In genomic region chr2:93786175-93786574, GRCm38 (mm10) we compare ENCODE assay signal across 9 mouse cellular contexts. TPM values are rescaled to one million over a fixed set of nuclear protein-coding genes. Genes with fewer than 3 reads are reported as not detected.
DNase-seq lines count a peak whose midpoint lies in the region; ATAC-seq lines count a peak whose summit lies in the region.
"Had no signal": no experiment of that assay in that cellular context is flagged by ENCODE, and none has a peak within 500 bp of the region (broad histone marks: within the 10 kb centered on the region; RNA-seq: fewer than 3 reads in every experiment).

No protein-coding gene starts in this region.

- H3K9me3 ChIP-seq in heart, embryonic 10.5 days = no peaks in the 10 kb centered on the region
- no peaks in the 10 kb centered on the region for H3K9me3 ChIP-seq in forebrain, embryonic 15.5 days
- no peaks in the 10 kb centered on the region for H3K9me3 ChIP-seq in hindbrain, embryonic 15.5 days
- H3K9me3 ChIP-seq: G1E had no signal

- peak; percentile 74 for DNase-seq in heart, adult 8-10 months (ENCODE audit: low spot score)
- DNase-seq in heart, embryonic 10.5 days (ENCODE audit: low spot score) = no peak
- DNase-seq in left cerebral cortex, adult 11 months (ENCODE audit: low spot score) = peak; percentile 75
- DNase-seq in skeletal muscle tissue, adult 2 months (ENCODE audit: low read depth, low spot score) = peak; percentile 86

- no peak overlapping the region for H3K4me2 ChIP-seq in forebrain, embryonic 15.5 days (replicated peaks)
- no peak overlapping the region for H3K4me2 ChIP-seq in hindbrain, embryonic 15.5 days

- H3K36me3 ChIP-seq in heart, embryonic 10.5 days = peaks cover 15% of the 10 kb centered on the region
- H3K36me3 ChIP-seq in forebrain, embryonic 15.5 days = peaks cover 4% of the 10 kb centered on the region; the same call in 1 of the 2 replicates
- peaks cover 8% of the 10 kb centered on the region; the same call in 1 of the 2 replicates for H3K36me3 ChIP-seq in hindbrain, embryonic 15.5 days

- H3K4me1 ChIP-seq in heart, embryonic 10.5 days = peaks cover 18% of the 10 kb centered on the region
- peaks cover 23% of the 10 kb centered on the region for H3K4me1 ChIP-seq in forebrain, embryonic 15.5 days
- H3K4me1 ChIP-seq in hindbrain, embryonic 15.5 days (replicated peaks) = peaks cover 28% of the 10 kb centered on the region

- H3K27ac ChIP-seq in heart, embryonic 10.5 days = no peak overlapping the region
- no peak overlapping the region for H3K27ac ChIP-seq in forebrain, embryonic 15.5 days (replicated peaks)
- H3K27ac ChIP-seq in hindbrain, embryonic 15.5 days (replicated peaks) = no peak overlapping the region

- H3K4me3 ChIP-seq in heart, embryonic 10.5 days = no peak overlapping the region
- no peak overlapping the region for H3K4me3 ChIP-seq in forebrain, embryonic 15.5 days
- H3K4me3 ChIP-seq in hindbrain, embryonic 15.5 days = no peak overlapping the region

- WGBS in heart, embryonic 10.5 days = 52% methylated on average over 4 of the region's 4 CpGs
- WGBS in forebrain, embryonic 15.5 days = 46% methylated on average over 4 of the region's 4 CpGs
- 47% methylated on average over 4 of the region's 4 CpGs for WGBS in hindbrain, embryonic 15.5 days

- peak; percentile 32; the same call in 1 of the 2 replicates for ATAC-seq in cerebellum, adult (ENCODE audit: insufficient number of reproducible peaks, low FRiP score, low TSS enrichment)
- ATAC-seq in forebrain, embryonic 15.5 days (replicated peaks) = 0 out of 2 replicates have a peak, but pooled peaks have one; percentile 57
- ATAC-seq in hindbrain, embryonic 15.5 days (ENCODE audit: low FRiP score, low read depth) = peak; percentile 61
- ATAC-seq in megakaryocyte-erythroid progenitor cell, adult 5-6 weeks (replicated peaks; ENCODE audit: low FRiP score, low TSS enrichment, poor library complexity, severe bottlenecking) = 0 out of 2 replicates have a peak, but pooled peaks have one; percentile 48

- no peak overlapping the region for H3K9ac ChIP-seq in forebrain, embryonic 15.5 days (replicated peaks)
- H3K9ac ChIP-seq in hindbrain, embryonic 15.5 days = no peak overlapping the region

- no peaks in the 10 kb centered on the region for H3K27me3 ChIP-seq in heart, embryonic 10.5 days (ENCODE audit: insufficient read depth, poor library complexity, severe bottlenecking)
- no peaks in the 10 kb centered on the region for H3K27me3 ChIP-seq in forebrain, embryonic 15.5 days
- no peaks in the 10 kb centered on the region for H3K27me3 ChIP-seq in hindbrain, embryonic 15.5 days

RNA-seq across cellular contexts. Expression of gene Ext2, which starts 36.2 kb away (rescaled TPM):
- total RNA-seq in heart, adult 8-10 months (2022) = 10 to 100 TPM; 40.9 to 43.0 (median 42.0) TPM
- polyA plus RNA-seq in heart, embryonic 10.5 days (2016; fragmentation: Nextera tagmentation; extraction: Ambion mirVana) = 82.8 and 83.0 TPM in 2 replicates
- polyA plus RNA-seq in forebrain, embryonic 15.5 days (2015; fragmentation: Nextera tagmentation; extraction: Ambion mirVana) = 64.2 and 64.8 TPM in 2 replicates
- polyA plus RNA-seq in hindbrain, embryonic 15.5 days (2015; fragmentation: Nextera tagmentation; extraction: Ambion mirVana) = 70.1 and 75.1 TPM in 2 replicates
- total RNA-seq in megakaryocyte-erythroid progenitor cell, adult 5-6 weeks (2014; fragmentation: Nextera tagmentation) = 49.9 and 50.8 TPM in 2 replicates
- 28.5 and 42.0 TPM in 2 replicates for total RNA-seq in megakaryocyte-erythroid progenitor cell, adult 5-6 weeks (2017)
